Mouse (Mus musculus) kidney, adult 2 months (tissue): Measurements from ENCODE around the gene Ptprb.

Source experiments
- CTCF ChIP-seq: fragments of 200-500 bp; conservative IDR thresholded peaks from 2 replicates; pipeline ENCODE4 v1.5.1; 2011; ENCODE audit warnings: low read depth, mild to moderate bottlenecking, control low read depth, low read length, moderate library complexity, mixed read lengths; ENCODE audit not compliant: insufficient read depth, insufficient read length
- POLR2A ChIP-seq: fragments of 200-500 bp; IDR thresholded peaks from one replicate; pipeline ENCODE4 v1.6.1; 2011; ENCODE audit warnings: low read depth, low read length, control low read depth

DNA sequence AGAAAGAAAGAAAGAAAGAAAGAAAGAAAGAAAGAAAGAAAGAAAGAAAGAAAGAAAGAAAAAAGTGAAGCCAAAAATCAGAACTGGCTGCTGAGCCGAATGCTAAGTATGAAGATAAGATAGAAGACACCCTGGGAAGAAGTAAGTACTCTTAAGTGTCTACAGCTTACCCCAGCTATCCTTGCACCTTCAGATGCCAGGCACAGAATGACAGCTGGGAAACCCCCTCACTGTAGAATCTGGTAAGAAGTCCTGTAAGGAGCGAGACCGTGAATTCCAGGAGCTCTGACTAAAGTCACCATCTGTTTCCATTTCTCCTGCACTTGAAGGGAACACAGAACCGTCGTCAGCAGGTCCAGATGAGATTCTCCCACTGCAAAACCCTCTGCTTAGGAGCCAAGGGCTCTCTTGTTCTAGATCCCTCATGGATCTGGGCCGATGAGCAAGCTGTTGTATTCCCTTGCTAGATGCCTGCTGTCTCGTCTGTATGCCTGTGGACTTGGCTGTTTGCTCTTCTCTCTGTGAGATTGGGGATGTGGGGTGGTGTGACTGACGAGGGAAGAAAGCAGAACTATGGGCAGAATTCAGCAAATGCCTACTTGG lies 15.9 kb downstream of the Ptprb start:
- TF ChIP-seq POLR2A (no peak), CTCF (no peak)
